Mouse (Mus musculus): ENCODE results near the gene 0610040J01Rik. TPM values are rescaled to one million over a fixed set of nuclear protein-coding genes. Genes with fewer than 3 reads are reported as not detected.

The 0610040J01Rik gene
- total and polyA plus RNA-seq, 2 experiments from 2014 or later: 0.11 to 0.53 TPM

- no peak for DNase-seq (ENCODE audit: low spot score)
Observed at GRCm38 (mm10) chr5:63949195-63949594, 137.0 kb downstream of the 0610040J01Rik start.

More at GRCm38 (mm10) chr5:63949195-63949594, 137.0 kb downstream of the 0610040J01Rik start:
- Histone ChIP-seq H3K27ac (ENCODE audit: low read depth) (no peak overlapping the region), H3K4me2 (ENCODE audit: low read depth, low read length) (no peak overlapping the region), H3K9me3 (replicated peaks; ENCODE audit: control insufficient read depth, low read length) (no peaks in the 10 kb centered on the region), H3K27me3 (ENCODE audit: control insufficient read depth, insufficient read depth, low read length) (no peaks in the 10 kb centered on the region), H3K4me3 (ENCODE audit: low read depth, low read length) (no peak overlapping the region), H3K4me1 (ENCODE audit: control insufficient read depth, insufficient read depth) (peaks cover 5% of the 10 kb centered on the region; the same call in 1 of the 2 replicates), H3K36me3 (replicated peaks; ENCODE audit: control insufficient read depth, insufficient read depth, low read length) (no peaks in the 10 kb centered on the region), H3K9ac (replicated peaks; ENCODE audit: low read depth, low read length) (no peak overlapping the region)
- TF ChIP-seq EP300 (IDR thresholded peaks at IDR 0.05; ENCODE audit: low read depth) (no peak), CTCF (IDR thresholded peaks at IDR 0.05; ENCODE audit: low read depth) (no peak)
- ATAC-seq (ENCODE audit: insufficient read depth, low read depth): no peak
- 40% methylated on average over 3 of the region's 3 CpGs for WGBS

Other genes starting within 250 kb of the 0610040J01Rik start
- not detected in 2 replicates for gene Nwd2, start 163.3 kb upstream of the 0610040J01Rik start, total RNA-seq (2014; rRNA removed; ENCODE audit: low replicate concordance)
- gene Nwd2, start 163.3 kb upstream of the 0610040J01Rik start, polyA plus RNA-seq (2015; fragmentation: Nextera tagmentation; extraction: Ambion mirVana): 0.04 TPM in 1 of 2 replicates, not detected in the other
- 3.2 and 5.8 TPM in 2 replicates for gene Rell1, start 156.5 kb downstream of the 0610040J01Rik start, total RNA-seq (2014; rRNA removed; ENCODE audit: low replicate concordance)
- gene Rell1, start 156.5 kb downstream of the 0610040J01Rik start, polyA plus RNA-seq (2015; fragmentation: Nextera tagmentation; extraction: Ambion mirVana): 7.9 and 8.0 TPM in 2 replicates

All from heart, postnatal 0 days (tissue).